Mouse (Mus musculus) heart, adult 2 months (tissue): ENCODE results near the gene Gm28051.

Source experiments
- CTCF ChIP-seq: fragments of 200-600 bp; IDR thresholded peaks from 2 replicates; pipeline ENCODE4 v1.8.1; 2022; ENCODE audit warnings: antibody characterized with exemption, mild to moderate bottlenecking, moderate library complexity
- POLR2A ChIP-seq: fragments of 200-500 bp; IDR thresholded peaks from 2 replicates; pipeline ENCODE4 v1.6.1; 2011; ENCODE audit warnings: mild to moderate bottlenecking, low read depth, low read length, control low read depth; ENCODE audit not compliant: insufficient read depth

DNA sequence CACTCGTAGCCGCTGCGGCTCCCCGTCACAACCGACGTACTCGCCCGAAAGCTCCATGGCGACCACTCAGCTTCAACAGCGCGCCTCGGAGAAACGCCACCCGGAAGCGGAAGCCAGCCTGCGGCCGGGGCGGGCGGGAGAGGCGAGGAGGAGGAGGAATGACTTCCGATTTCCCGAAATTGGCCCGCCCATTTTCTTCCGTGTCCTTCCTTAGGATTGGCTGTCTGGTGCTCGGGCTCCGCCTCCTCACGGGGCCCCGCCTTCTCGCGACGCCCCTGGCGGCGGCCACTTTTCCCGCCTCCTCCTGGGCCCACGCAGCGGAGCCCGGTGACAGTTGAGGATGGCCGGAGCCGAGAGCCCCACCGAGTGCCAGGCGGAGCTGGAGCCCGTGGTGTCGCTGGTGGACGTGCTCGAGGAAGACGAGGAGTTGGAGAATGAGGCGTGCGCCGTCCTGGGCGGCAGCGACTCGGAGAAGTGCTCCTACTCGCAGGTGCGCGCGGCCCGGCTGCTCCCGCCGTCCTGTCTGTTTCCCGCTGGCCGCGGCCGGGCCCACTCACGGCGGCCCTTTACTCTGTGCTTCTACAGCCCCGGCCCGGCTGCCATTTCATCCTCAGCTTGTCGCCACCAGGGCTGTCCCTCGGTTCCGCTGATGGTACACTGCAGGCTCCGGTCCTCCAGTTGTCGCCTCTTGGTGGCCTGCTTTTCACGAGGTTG is at the start of gene Gm28051, which contains the start of the genes Gon7 and Ubr7:
- TF ChIP-seq CTCF (peak; percentile 68), POLR2A (peak; percentile 68)
